Mouse (Mus musculus): ENCODE data around the gene Bsn.

Bsn gene

GRCm38 (mm10) chr9:108125731-108126130 lies 64.5 kb downstream of the Bsn start:
- DNase-seq (ENCODE audit: low read depth), result no peak

- no peak for DNase-seq (ENCODE audit: low read depth)
These were observed 66.3 kb downstream of the Bsn start for GRCm38 (mm10) chr9:108123916-108124315.

- DNase-seq (ENCODE audit: low read depth), result no peak
These were observed 68.8 kb downstream of the Bsn start for GRCm38 (mm10) chr9:108121170-108121969.

GRCm38 (mm10) chr9:108120671-108121070 lies 69.5 kb downstream of the Bsn start:
- no peak for DNase-seq (ENCODE audit: low read depth)

- no peak for DNase-seq (ENCODE audit: low read depth)
These were observed 70.2 kb downstream of the Bsn start for GRCm38 (mm10) chr9:108119891-108120411.

- DNase-seq (ENCODE audit: low read depth), result no peak
These were observed 73.0 kb downstream of the Bsn start for GRCm38 (mm10) chr9:108117143-108117542.

GRCm38 (mm10) chr9:108115290-108116077 lies 74.7 kb downstream of the Bsn start:
- DNase-seq (ENCODE audit: low read depth), result no peak

- DNase-seq (ENCODE audit: low read depth), result no peak
These were observed 77.4 kb downstream of the Bsn start for GRCm38 (mm10) chr9:108112719-108113340.

GRCm38 (mm10) chr9:108111593-108112121 lies 78.5 kb downstream of the Bsn start:
- peak; percentile 35 for DNase-seq (ENCODE audit: low read depth)

GRCm38 (mm10) chr9:108111101-108111592 lies 79.0 kb downstream of the Bsn start:
- peak; percentile 46 for DNase-seq (ENCODE audit: low read depth)

GRCm38 (mm10) chr9:108110160-108110559 lies 80.0 kb downstream of the Bsn start:
- no peak for DNase-seq (ENCODE audit: low read depth)

- no peak for DNase-seq (ENCODE audit: low read depth)
These were observed 82.3 kb downstream of the Bsn start for GRCm38 (mm10) chr9:108107867-108108266.

- DNase-seq (ENCODE audit: low read depth), result no peak
These were observed 84.1 kb downstream of the Bsn start for GRCm38 (mm10) chr9:108106090-108106489.

- DNase-seq (ENCODE audit: low read depth), result no peak
These were observed 84.7 kb downstream of the Bsn start for GRCm38 (mm10) chr9:108105549-108105863.

GRCm38 (mm10) chr9:108104766-108105548 lies 85.2 kb downstream of the Bsn start:
- DNase-seq (ENCODE audit: low read depth), result peak; percentile 37

GRCm38 (mm10) chr9:108099619-108100018 lies 90.6 kb downstream of the Bsn start:
- no peak for DNase-seq (ENCODE audit: low read depth)

GRCm38 (mm10) chr9:108095949-108096712 lies 94.1 kb downstream of the Bsn start:
- DNase-seq (ENCODE audit: low read depth), result no peak

GRCm38 (mm10) chr9:108095518-108095917 lies 94.7 kb downstream of the Bsn start:
- peak; percentile 86 for DNase-seq (ENCODE audit: low read depth)

GRCm38 (mm10) chr9:108094998-108095411 lies 95.2 kb downstream of the Bsn start:
- DNase-seq (ENCODE audit: low read depth), result peak; percentile 54

- peak; percentile 95 for DNase-seq (ENCODE audit: low read depth)
These were observed 95.8 kb downstream of the Bsn start, which contains the start of gene Apeh for GRCm38 (mm10) chr9:108094184-108094941. Gene Apeh, minus strand, starts transcription at chr9:108094606.
